Mouse (Mus musculus): ENCODE measurements around the gene Psmd4. TPM values are rescaled to one million over a fixed set of nuclear protein-coding genes. Genes with fewer than 3 reads are reported as not detected.
A peak's percentile ranks its signal among the peaks of the same experiment; 100 is the strongest.

Gene Psmd4
- polyA plus RNA-seq, 1 experiment from 2014 or later, result 164 TPM

- Histone ChIP-seq H3K4me1 (replicated peaks; ENCODE audit: control insufficient read depth, insufficient read depth, low read length) (peaks cover 4% of the 10 kb centered on the region; the same call in 1 of the 2 replicates), H3K4me2 (replicated peaks; ENCODE audit: low read depth) (peak overlapping the region; percentile 89), H3K27ac (ENCODE audit: low read depth, low read length) (peak overlapping the region; percentile 96), H3K27me3 (replicated peaks; ENCODE audit: control insufficient read depth, insufficient read depth, low read length) (no peaks in the 10 kb centered on the region), H3K9ac (ENCODE audit: low read depth, low read length) (peak overlapping the region; percentile 88), H3K36me3 (ENCODE audit: control insufficient read depth, insufficient read depth) (peaks cover 31% of the 10 kb centered on the region), H3K9me3 (ENCODE audit: control insufficient read depth) (no peaks in the 10 kb centered on the region), H3K4me3 (ENCODE audit: low read depth, low read length) (peak overlapping the region; percentile 90)
- TF ChIP-seq CTCF (IDR thresholded peaks at IDR 0.05; ENCODE audit: low read depth), result peak; percentile 49
- ATAC-seq, result no peak
- 18% methylated on average over 13 of the region's 13 CpGs for WGBS
Observed at GRCm38 (mm10) chr3:95013699-95014427, 28.6 kb downstream of the Psmd4 start.

DNA sequence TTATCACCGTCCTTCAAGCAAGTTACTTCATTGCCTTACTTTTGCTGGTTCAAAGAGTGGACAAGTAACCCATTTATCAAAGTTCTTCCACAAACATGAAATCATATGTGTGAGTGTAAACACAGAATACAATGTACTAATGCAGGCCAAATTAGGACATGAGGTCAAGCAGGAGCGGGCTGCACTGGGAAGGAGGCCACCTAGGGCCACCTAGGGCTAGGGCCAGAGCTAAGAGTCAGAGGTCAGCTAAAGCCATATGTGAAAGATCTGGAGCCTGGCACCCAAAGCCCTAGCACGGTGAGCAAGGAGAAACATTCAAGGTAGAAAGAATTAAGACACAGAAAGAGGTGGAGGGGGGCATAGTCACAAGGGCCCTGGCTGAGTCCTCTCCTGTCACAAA is 29.4 kb downstream of the Psmd4 start:
- H3K4me3 ChIP-seq (ENCODE audit: low read depth, low read length), result no peak overlapping the region
- H3K9ac ChIP-seq (ENCODE audit: low read depth, low read length), result no peak overlapping the region
- TF ChIP-seq CTCF (IDR thresholded peaks at IDR 0.05; ENCODE audit: low read depth), result no peak
- H3K27me3 ChIP-seq (replicated peaks; ENCODE audit: control insufficient read depth, insufficient read depth, low read length), result no peaks in the 10 kb centered on the region
- no peak for ATAC-seq
- H3K27ac ChIP-seq (ENCODE audit: low read depth, low read length), result no peak overlapping the region
- peaks cover 40% of the 10 kb centered on the region for H3K36me3 ChIP-seq (ENCODE audit: control insufficient read depth, insufficient read depth)
- no peaks in the 10 kb centered on the region for H3K9me3 ChIP-seq (ENCODE audit: control insufficient read depth)
- H3K4me2 ChIP-seq (replicated peaks; ENCODE audit: low read depth), result no peak overlapping the region
- peaks cover 4% of the 10 kb centered on the region; the same call in 1 of the 2 replicates for H3K4me1 ChIP-seq (replicated peaks; ENCODE audit: control insufficient read depth, insufficient read depth, low read length)
- 82% methylated on average over 3 of the region's 3 CpGs for WGBS

- Histone ChIP-seq H3K9ac (ENCODE audit: low read depth, low read length) (no peak overlapping the region), H3K9me3 (ENCODE audit: control insufficient read depth) (no peaks in the 10 kb centered on the region), H3K4me1 (replicated peaks; ENCODE audit: control insufficient read depth, insufficient read depth, low read length) (peaks cover 4% of the 10 kb centered on the region; the same call in 1 of the 2 replicates), H3K27ac (ENCODE audit: low read depth, low read length) (no peak overlapping the region), H3K36me3 (ENCODE audit: control insufficient read depth, insufficient read depth) (peaks cover 63% of the 10 kb centered on the region), H3K4me2 (replicated peaks; ENCODE audit: low read depth) (no peak overlapping the region), H3K4me3 (ENCODE audit: low read depth, low read length) (no peak overlapping the region), H3K27me3 (replicated peaks; ENCODE audit: control insufficient read depth, insufficient read depth, low read length) (no peaks in the 10 kb centered on the region)
- ATAC-seq, result no peak
- no peak for TF ChIP-seq CTCF (IDR thresholded peaks at IDR 0.05; ENCODE audit: low read depth)
- WGBS, result 80% methylated on average over 7 of the region's 7 CpGs
Observed at GRCm38 (mm10) chr3:95010396-95010795, 32.0 kb downstream of the Psmd4 start.

- ATAC-seq, result no peak
- 87% methylated on average over 9 of the region's 9 CpGs for WGBS
- Histone ChIP-seq H3K4me3 (ENCODE audit: low read depth, low read length) (no peak overlapping the region), H3K27me3 (replicated peaks; ENCODE audit: control insufficient read depth, insufficient read depth, low read length) (no peaks in the 10 kb centered on the region), H3K36me3 (ENCODE audit: control insufficient read depth, insufficient read depth) (peaks cover 85% of the 10 kb centered on the region), H3K4me1 (replicated peaks; ENCODE audit: control insufficient read depth, insufficient read depth, low read length) (no peaks in the 10 kb centered on the region), H3K9me3 (ENCODE audit: control insufficient read depth) (no peaks in the 10 kb centered on the region), H3K4me2 (replicated peaks; ENCODE audit: low read depth) (no peak overlapping the region), H3K27ac (ENCODE audit: low read depth, low read length) (no peak overlapping the region), H3K9ac (ENCODE audit: low read depth, low read length) (no peak overlapping the region)
- TF ChIP-seq CTCF (IDR thresholded peaks at IDR 0.05; ENCODE audit: low read depth), result no peak
Observed at GRCm38 (mm10) chr3:95007706-95008105, 34.7 kb downstream of the Psmd4 start.

DNA sequence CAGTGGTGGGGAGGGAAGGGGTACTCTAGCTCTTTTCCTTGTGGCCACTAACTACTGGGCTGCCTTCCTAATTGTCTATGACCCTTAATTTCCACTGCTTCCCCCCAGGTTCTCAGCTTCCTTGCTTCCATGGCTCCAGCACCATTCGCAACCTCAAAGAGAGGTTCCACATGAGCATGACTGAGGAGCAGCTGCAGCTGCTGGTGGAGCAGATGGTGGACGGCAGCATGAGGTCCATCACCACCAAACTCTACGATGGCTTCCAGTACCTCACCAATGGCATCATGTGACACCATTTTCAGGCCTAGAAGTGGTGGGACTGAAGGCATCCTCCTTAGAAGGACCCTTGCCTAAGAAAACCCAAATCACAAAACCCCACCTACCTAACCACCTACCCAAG is 36.8 kb downstream of the Psmd4 start:
- Histone ChIP-seq H3K27ac (ENCODE audit: low read depth, low read length) (no peak overlapping the region), H3K9ac (ENCODE audit: low read depth, low read length) (no peak overlapping the region), H3K4me3 (ENCODE audit: low read depth, low read length) (no peak overlapping the region), H3K9me3 (ENCODE audit: control insufficient read depth) (no peaks in the 10 kb centered on the region), H3K27me3 (replicated peaks; ENCODE audit: control insufficient read depth, insufficient read depth, low read length) (no peaks in the 10 kb centered on the region), H3K36me3 (ENCODE audit: control insufficient read depth, insufficient read depth) (peaks cover 89% of the 10 kb centered on the region), H3K4me1 (replicated peaks; ENCODE audit: control insufficient read depth, insufficient read depth, low read length) (no peaks in the 10 kb centered on the region), H3K4me2 (replicated peaks; ENCODE audit: low read depth) (no peak overlapping the region)
- 92% methylated on average over 3 of the region's 3 CpGs for WGBS
- no peak for ATAC-seq
- TF ChIP-seq CTCF (IDR thresholded peaks at IDR 0.05; ENCODE audit: low read depth), result no peak

DNA sequence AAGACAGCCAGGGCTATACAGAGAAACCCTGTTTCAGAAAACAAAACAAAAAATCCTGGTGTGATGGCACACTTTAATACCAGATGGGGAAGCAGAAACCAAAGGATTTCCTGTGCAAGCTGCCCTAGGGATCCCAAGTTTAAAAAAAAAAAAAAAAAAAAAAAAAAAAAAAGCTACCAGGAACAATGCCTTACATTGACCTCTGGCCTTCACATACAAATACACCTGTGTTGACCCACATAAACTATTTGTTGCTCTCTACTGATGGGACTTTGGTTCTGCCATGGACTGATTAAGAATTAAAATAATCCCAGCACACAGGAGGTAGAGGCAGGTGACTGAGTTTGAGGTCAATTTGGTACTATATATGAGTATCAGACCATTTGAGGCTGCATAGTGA is 39.1 kb downstream of the Psmd4 start:
- no peak overlapping the region for H3K4me3 ChIP-seq (ENCODE audit: low read depth, low read length)
- no peak overlapping the region for H3K9ac ChIP-seq (ENCODE audit: low read depth, low read length)
- H3K36me3 ChIP-seq (ENCODE audit: control insufficient read depth, insufficient read depth), result peaks cover 85% of the 10 kb centered on the region
- no peaks in the 10 kb centered on the region for H3K27me3 ChIP-seq (replicated peaks; ENCODE audit: control insufficient read depth, insufficient read depth, low read length)
- no peaks in the 10 kb centered on the region for H3K4me1 ChIP-seq (replicated peaks; ENCODE audit: control insufficient read depth, insufficient read depth, low read length)
- TF ChIP-seq CTCF (IDR thresholded peaks at IDR 0.05; ENCODE audit: low read depth), result no peak
- no peak for ATAC-seq
- no peak overlapping the region for H3K4me2 ChIP-seq (replicated peaks; ENCODE audit: low read depth)
- H3K27ac ChIP-seq (ENCODE audit: low read depth, low read length), result no peak overlapping the region
- H3K9me3 ChIP-seq (ENCODE audit: control insufficient read depth), result no peaks in the 10 kb centered on the region
